Mouse (Mus musculus) liver, embryonic 14.5 days (tissue): ENCODE results near the gene Trim17. TPM values are rescaled to one million over a fixed set of nuclear protein-coding genes. Genes with fewer than 3 reads are reported as not detected.

Experiments used
- ATAC-seq: fragments of 200-750 bp; cut with Nextera tagmentation; 2 replicates; pipeline ENCODE4 v1.8.0; 2017; ENCODE audit warnings: moderate number of reproducible peaks, mild to moderate bottlenecking, moderate library complexity; ENCODE audit not compliant: insufficient read depth
- DNase-seq, 3 experiments: peaks; one replicate each; pipeline ENCODE4 v3.0.0-alpha.2; 2012 to 2013; ENCODE audit warnings: low read depth in 3 of 3, low spot score in 3 of 3
- H3K27ac ChIP-seq: fragments of 300-500 bp; sonication (generic); 2 replicates; pipeline ENCODE4 v1.5.1; 2014; ENCODE audit warnings: moderate library complexity, mild to moderate bottlenecking, control low read depth, inconsistent platforms
- H3K27me3 ChIP-seq: fragments of 300-500 bp; sonication (generic); 2 replicates; pipeline ENCODE4 v1.6.1; 2014; ENCODE audit warnings: mild to moderate bottlenecking, low read length, moderate library complexity; ENCODE audit not compliant: control insufficient read depth, insufficient read depth
- H3K36me3 ChIP-seq: fragments of 300-500 bp; sonication (generic); replicated peaks from 2 replicates; pipeline ENCODE4 v1.6.1; 2014; ENCODE audit warnings: low read depth; ENCODE audit not compliant: control insufficient read depth, insufficient read depth
- H3K4me1 ChIP-seq, 2 experiments: fragments of 200-500 bp in 1 of 2; fragments of 300-500 bp in 1 of 2; sonication (generic) in 1 of 2; replicated peaks; 2 replicates each; pipeline ENCODE4 v1.6.1; 2012 to 2014; ENCODE audit warnings: antibody characterized with exemption in 1 of 2, inconsistent platforms in 1 of 2, low read length in 1 of 2; ENCODE audit not compliant: control insufficient read depth in 2 of 2, insufficient read depth in 2 of 2
- H3K4me2 ChIP-seq: fragments of 300-500 bp; sonication (generic); 2 replicates; pipeline ENCODE4 v1.6.1; 2014; ENCODE audit warnings: low read depth, mild to moderate bottlenecking, control low read depth, moderate library complexity
- H3K4me3 ChIP-seq, 2 experiments: fragments of 200-500 bp in 1 of 2; fragments of 300-500 bp in 1 of 2; sonication (generic) in 1 of 2; 2 replicates each; pipeline ENCODE4 v1.5.1; 2012 to 2014; ENCODE audit warnings: low read depth in 2 of 2, low read length in 2 of 2, mild to moderate bottlenecking in 2 of 2, control low read depth in 1 of 2, inconsistent platforms in 1 of 2, moderate library complexity in 1 of 2; ENCODE audit not compliant: insufficient read depth in 1 of 2
- H3K9ac ChIP-seq: fragments of 300-500 bp; sonication (generic); replicated peaks from 2 replicates; pipeline ENCODE4 v1.6.1; 2014; ENCODE audit warnings: mild to moderate bottlenecking, control low read depth, moderate library complexity
- H3K9me3 ChIP-seq: fragments of 300-500 bp; sonication (generic); 2 replicates; pipeline ENCODE4 v1.6.1; 2016; ENCODE audit warnings: low read length, mixed read lengths; ENCODE audit not compliant: control insufficient read depth
- CTCF ChIP-seq: IDR thresholded peaks from 2 replicates; pipeline ENCODE4 v1.5.1; 2016; ENCODE audit warnings: antibody characterized with exemption, low read depth, control low read depth
- EP300 ChIP-seq: IDR thresholded peaks from 2 replicates; pipeline ENCODE4 v1.6.1; 2016; ENCODE audit warnings: antibody characterized with exemption, low read depth
- WGBS: fragments of 180-500 bp; shearing (Covaris S2); extraction: QIAGEN DNeasy Blood & Tissue Kit; methylation state at CpG from one replicate; pipeline ENCODE4 v1.1.7; 2014; ENCODE audit not compliant: insufficient replicate concordance; 5-methylcytosine and 5-hydroxymethylcytosine counted together
- polyA plus RNA-seq, 2 experiments: library from polyadenylated mRNA; depleted of rRNA in 1 of 2; stranded (reverse) in 1 of 2; unstranded in 1 of 2; fragments of >200 nt; fragmentation: Nextera tagmentation in 1 of 2; extraction: Ambion mirVana in 1 of 2; gene quantifications; 2 replicates each; pipeline versions ENCODE4 v1.2.1 to v1.2.3; 2012 to 2014

Gene Trim17
- polyA plus RNA-seq, 2 experiments: 0.06 to 0.14 TPM

DNA sequence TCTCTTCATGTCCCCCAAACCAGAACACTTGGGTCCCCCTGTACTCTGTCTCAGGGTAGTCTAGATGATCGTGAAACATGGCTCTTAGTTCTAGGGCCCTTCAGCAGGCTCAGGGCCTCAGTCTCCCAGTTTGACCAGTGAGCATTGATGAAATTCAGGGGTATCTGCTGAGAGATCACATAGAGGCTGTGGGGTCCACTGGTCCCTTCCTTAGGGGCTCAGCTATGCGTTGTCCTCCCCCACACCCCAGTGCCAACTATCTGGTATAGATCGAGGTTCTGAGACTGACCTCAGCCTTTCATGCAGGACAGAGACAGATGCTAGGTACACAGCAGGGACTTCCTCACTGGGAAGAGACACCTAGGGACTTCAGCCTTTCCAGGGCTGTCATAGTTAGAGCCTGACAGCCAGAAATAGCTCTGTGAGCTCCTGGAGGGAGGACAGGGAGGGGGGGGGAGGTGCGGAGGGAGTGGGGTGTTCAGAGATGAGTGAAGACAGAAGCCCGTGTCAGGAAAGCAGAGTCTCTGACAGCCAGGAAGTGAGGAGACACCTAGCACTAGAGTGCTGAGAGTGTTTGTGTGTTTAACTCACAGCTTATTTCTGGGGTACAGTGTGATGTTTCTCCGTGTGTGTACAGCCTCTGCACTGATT is 29.3 kb downstream of the Trim17 start:
- no peak for ATAC-seq
- H3K9me3 ChIP-seq: no peaks in the 10 kb centered on the region
- no peaks in the 10 kb centered on the region for H3K27me3 ChIP-seq
- WGBS: 75% methylated on average over 6 of the region's 6 CpGs
- H3K9ac ChIP-seq: no peak overlapping the region
- H3K27ac ChIP-seq: no peak overlapping the region
- peaks cover 23% of the 10 kb centered on the region for H3K36me3 ChIP-seq
- H3K4me3 ChIP-seq: no peak overlapping the region
- DNase-seq: no peak
- peaks cover 7 to 14% of the 10 kb centered on the region in 2 experiments for H3K4me1 ChIP-seq
- H3K4me2 ChIP-seq: no peak overlapping the region
- no peak for TF ChIP-seq EP300
- no peak for TF ChIP-seq CTCF

DNA sequence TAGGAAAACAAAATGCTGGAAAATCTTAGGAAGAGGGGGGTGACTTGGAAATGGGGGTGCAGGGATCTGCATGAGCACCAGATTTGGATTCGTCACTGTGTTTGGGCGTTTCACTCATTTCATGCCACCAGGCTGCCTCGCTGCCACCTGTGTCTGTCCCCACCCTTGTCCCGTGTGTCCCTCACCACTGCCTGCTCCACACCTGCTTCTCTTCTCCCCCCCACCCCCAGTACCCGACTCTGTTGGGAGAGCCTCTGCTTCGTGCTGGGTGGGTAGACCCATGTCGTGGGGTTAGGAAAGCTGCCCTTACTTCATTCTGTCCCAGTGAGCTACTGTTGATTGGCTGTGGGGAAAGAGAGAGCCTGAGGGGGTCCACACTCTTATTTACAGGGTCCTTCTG is 30.2 kb downstream of the Trim17 start:
- ATAC-seq (no peak), DNase-seq (no peak)
- Histone ChIP-seq H3K4me2 (no peak overlapping the region), H3K9me3 (no peaks in the 10 kb centered on the region), H3K9ac (no peak overlapping the region), H3K36me3 (peaks cover 23% of the 10 kb centered on the region), H3K27me3 (no peaks in the 10 kb centered on the region), H3K27ac (no peak overlapping the region), H3K4me3 (no peak overlapping the region), H3K4me1 (peaks cover 0 to 7% of the 10 kb centered on the region in 2 experiments; a peak in 2 of 4 replicates)
- no peak for TF ChIP-seq CTCF
- no peak for TF ChIP-seq EP300
- 71% methylated on average over 7 of the region's 7 CpGs for WGBS

DNA sequence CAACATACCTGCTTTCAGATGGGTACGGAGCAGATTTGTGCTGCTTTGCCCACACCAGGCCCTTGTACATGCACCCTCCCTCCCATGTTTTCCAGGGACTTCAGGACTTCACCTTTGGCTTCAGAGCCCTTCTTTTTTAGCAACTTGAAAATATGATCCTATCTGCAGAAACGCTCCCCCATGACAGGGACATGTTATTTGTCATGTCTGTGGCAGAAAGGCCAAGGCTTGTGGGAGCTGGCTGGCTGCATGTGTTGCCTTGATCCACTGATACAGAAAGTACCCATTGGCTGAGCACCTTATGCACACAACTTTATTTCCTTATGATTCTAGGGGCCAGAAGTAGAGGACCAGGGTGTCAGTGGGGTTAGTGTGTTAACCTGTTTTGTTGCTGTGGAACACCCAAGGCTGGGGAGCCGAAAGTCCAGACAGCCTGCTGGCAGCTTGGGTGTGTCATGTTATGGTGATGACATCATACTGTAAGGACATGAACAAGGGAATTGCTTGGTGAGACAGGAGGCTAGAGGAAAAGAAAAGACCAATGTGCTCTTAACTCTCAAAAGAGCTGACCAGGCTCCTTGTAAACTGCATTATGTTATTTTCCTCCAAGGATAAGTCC is 30.9 kb downstream of the Trim17 start:
- no peak for ATAC-seq
- Histone ChIP-seq H3K4me1 (peaks cover 0 to 3% of the 10 kb centered on the region in 2 experiments; a peak in 1 of 4 replicates), H3K9me3 (no peaks in the 10 kb centered on the region), H3K27me3 (no peaks in the 10 kb centered on the region), H3K9ac (no peak overlapping the region), H3K4me3 (no peak overlapping the region), H3K4me2 (no peak overlapping the region), H3K36me3 (peaks cover 23% of the 10 kb centered on the region), H3K27ac (no peak overlapping the region)
- no peak for TF ChIP-seq CTCF
- TF ChIP-seq EP300: no peak
- 73% methylated on average over 3 of the region's 3 CpGs for WGBS
- DNase-seq: no peak

DNA sequence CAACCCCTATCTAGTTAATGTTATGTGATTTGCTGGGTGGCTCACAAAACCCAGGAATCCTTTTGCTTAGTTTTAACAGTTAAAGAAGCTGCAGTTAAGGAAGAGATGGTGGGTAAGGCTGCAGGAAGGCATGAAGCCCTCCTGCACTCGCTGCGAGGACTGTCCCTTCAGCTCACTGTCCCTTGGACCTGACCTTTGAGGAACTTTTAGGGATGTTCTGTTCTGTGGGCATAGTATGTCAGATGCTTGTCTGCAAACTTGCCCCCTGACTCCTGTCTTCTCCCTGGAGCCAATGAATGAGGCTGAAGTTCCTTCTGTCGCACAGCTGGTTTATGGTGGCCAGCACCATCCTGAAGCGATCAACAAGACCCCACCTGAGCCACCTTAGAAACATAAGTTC is 34.7 kb downstream of the Trim17 start:
- peaks cover 5 to 14% of the 10 kb centered on the region in 2 experiments for H3K4me1 ChIP-seq
- no peaks in the 10 kb centered on the region for H3K9me3 ChIP-seq
- no peak for ATAC-seq
- no peaks in the 10 kb centered on the region for H3K27me3 ChIP-seq
- 85% methylated on average over 4 of the region's 4 CpGs for WGBS
- no peak for DNase-seq
- H3K27ac ChIP-seq: no peak overlapping the region
- H3K4me3 ChIP-seq: no peak overlapping the region
- H3K36me3 ChIP-seq: peaks cover 6% of the 10 kb centered on the region
- no peak overlapping the region for H3K9ac ChIP-seq
- no peak overlapping the region for H3K4me2 ChIP-seq
- no peak for TF ChIP-seq CTCF
- TF ChIP-seq EP300: no peak

DNA sequence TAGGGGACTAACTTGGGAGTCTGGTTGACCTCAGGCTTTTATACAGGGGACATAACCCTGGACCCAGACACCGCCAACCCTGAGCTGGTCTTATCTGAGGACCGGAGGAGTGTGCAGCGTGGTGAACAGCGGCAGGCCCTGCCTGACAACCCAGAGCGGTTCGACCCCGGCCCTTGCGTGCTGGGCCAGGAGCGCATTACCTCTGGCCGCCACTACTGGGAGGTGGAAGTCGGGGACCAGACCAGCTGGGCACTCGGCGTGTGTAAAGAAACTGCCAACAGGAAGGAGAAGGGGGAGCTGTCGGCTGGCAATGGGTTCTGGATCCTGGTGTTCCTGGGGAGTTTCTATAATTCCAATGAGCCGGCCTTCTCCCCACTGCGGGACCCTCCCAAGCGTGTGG is 35.7 kb downstream of the Trim17 start:
- Histone ChIP-seq H3K4me3 (no peak overlapping the region), H3K27ac (no peak overlapping the region), H3K9me3 (no peaks in the 10 kb centered on the region), H3K9ac (no peak overlapping the region), H3K4me1 (peaks cover 8 to 19% of the 10 kb centered on the region in 2 experiments), H3K4me2 (no peak overlapping the region), H3K36me3 (peaks cover 6% of the 10 kb centered on the region), H3K27me3 (no peaks in the 10 kb centered on the region; the same call in 1 of the 2 replicates)
- ATAC-seq (no peak), DNase-seq (no peak)
- TF ChIP-seq EP300 (no peak), CTCF (no peak)
- 79% methylated on average over 17 of the region's 17 CpGs for WGBS
